Mouse (Mus musculus) midbrain, embryonic 13.5 days (tissue): Measurements from ENCODE around the gene Klhl25. TPM values are rescaled to one million over a fixed set of nuclear protein-coding genes. Genes with fewer than 3 reads are reported as not detected.
"Not testable (repeated sequence)": the region's sequence is repeated elsewhere in the genome, so short reads cannot be mapped to it uniquely, and the experiment has no call there.

Source experiments
- ATAC-seq: fragments of 200-750 bp; cut with Nextera tagmentation; 2 replicates; pipeline ENCODE4 v1.8.0; 2017; ENCODE audit warnings: mild to moderate bottlenecking, moderate TSS enrichment, moderate library complexity
- H3K27ac ChIP-seq: fragments of 300-500 bp; sonication (generic); 2 replicates; pipeline ENCODE4 v1.5.1; 2015; ENCODE audit warnings: inconsistent platforms, mild to moderate bottlenecking, moderate library complexity
- H3K27me3 ChIP-seq: fragments of 300-500 bp; sonication (generic); 2 replicates; pipeline ENCODE4 v1.6.1; 2015; ENCODE audit warnings: mild to moderate bottlenecking, inconsistent platforms
- H3K36me3 ChIP-seq: fragments of 300-500 bp; sonication (generic); 2 replicates; pipeline ENCODE4 v1.6.1; 2015; ENCODE audit warnings: mild to moderate bottlenecking, inconsistent platforms
- H3K4me1 ChIP-seq: fragments of 300-500 bp; sonication (generic); replicated peaks from 2 replicates; pipeline ENCODE4 v1.6.1; 2015; ENCODE audit warnings: inconsistent platforms
- H3K4me2 ChIP-seq: fragments of 300-500 bp; sonication (generic); replicated peaks from 2 replicates; pipeline ENCODE4 v1.6.1; 2015; ENCODE audit warnings: moderate library complexity, mild to moderate bottlenecking, inconsistent platforms
- H3K4me3 ChIP-seq: fragments of 300-500 bp; sonication (generic); replicated peaks from 2 replicates; pipeline ENCODE4 v1.5.1; 2015; ENCODE audit warnings: mild to moderate bottlenecking, inconsistent platforms
- H3K9ac ChIP-seq: fragments of 300-500 bp; sonication (generic); replicated peaks from 2 replicates; pipeline ENCODE4 v1.6.1; 2015; ENCODE audit warnings: mild to moderate bottlenecking, inconsistent platforms
- H3K9me3 ChIP-seq: fragments of 300-500 bp; sonication (generic); 2 replicates; pipeline ENCODE4 v1.6.1; 2016; ENCODE audit warnings: mild to moderate bottlenecking, inconsistent platforms
- WGBS: fragments of 180-500 bp; shearing (Covaris S2); methylation state at CpG from one replicate; pipeline ENCODE4 v1.1.7; 2015; 5-methylcytosine and 5-hydroxymethylcytosine counted together
- polyA plus RNA-seq: library from polyadenylated mRNA; unstranded; fragments of >200 nt; fragmentation: Nextera tagmentation; extraction: Ambion mirVana; gene quantifications from 2 replicates; pipeline ENCODE4 v1.2.1, GENCODE M21; 2015

Klhl25 gene
- polyA plus RNA-seq, 1 experiment from 2014 or later = 25.8 TPM

DNA sequence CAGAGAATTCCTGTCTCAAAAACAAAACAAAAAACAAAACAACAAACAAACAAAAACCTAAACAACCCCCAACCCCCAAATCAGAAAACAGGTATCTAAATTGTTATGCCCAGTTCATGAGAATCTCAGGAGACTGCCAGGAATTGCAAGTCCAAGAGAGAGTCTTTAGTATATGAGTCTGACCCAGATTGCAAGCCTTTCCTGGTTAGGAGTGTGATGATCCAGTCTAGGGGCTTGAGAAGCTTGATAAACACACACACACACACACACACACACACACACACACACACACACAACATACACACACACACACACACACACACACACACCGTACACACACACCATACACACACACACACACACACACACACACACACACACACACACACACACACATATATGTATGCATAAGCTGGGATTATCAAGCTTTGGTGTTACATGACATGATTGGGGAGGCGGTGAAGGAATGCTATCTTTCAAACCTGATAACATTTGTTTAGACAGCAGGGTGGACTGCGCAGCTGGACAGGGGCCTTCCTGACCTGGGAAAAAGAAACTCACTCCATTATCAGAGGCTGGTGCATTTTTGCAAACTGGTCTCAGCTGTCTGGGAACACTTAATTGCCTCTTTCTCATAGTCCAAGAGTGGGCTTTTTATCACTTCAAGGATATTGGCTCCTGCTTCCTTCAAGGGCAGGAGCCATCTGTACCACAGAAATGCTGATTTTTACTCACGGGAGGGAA lies 21.6 kb upstream of the Klhl25 start:
- H3K9me3 ChIP-seq = no peaks in the 10 kb centered on the region
- no peak overlapping the region for H3K4me2 ChIP-seq
- H3K27ac ChIP-seq = no peak overlapping the region
- no peak for ATAC-seq
- WGBS = 73% methylated on average over 3 of the region's 4 CpGs
- no peaks in the 10 kb centered on the region for H3K36me3 ChIP-seq
- no peaks in the 10 kb centered on the region for H3K27me3 ChIP-seq
- H3K9ac ChIP-seq = no peak overlapping the region
- H3K4me3 ChIP-seq = no peak overlapping the region
- no peaks in the 10 kb centered on the region for H3K4me1 ChIP-seq

DNA sequence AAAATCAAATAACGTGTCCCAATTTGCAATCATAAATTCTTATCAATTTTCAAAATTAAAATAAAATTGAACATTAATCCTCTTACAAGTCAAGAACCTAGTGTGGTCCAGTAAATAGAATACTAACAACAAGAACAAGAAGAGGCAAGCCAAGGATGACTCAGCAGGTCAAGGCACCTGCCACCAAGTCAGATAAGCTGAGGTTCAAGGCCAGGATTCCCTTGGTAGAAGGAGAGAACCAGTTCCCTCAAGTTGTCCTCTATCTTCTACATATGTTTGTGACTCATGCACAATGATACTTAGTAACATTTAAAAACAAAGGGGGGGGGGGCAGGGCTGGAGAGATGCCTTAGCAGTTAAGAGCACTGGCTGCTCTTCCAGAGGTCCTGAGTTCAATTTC lies 20.8 kb upstream of the Klhl25 start:
- Histone ChIP-seq H3K36me3 (no peaks in the 10 kb centered on the region), H3K9me3 (no peaks in the 10 kb centered on the region), H3K27me3 (no peaks in the 10 kb centered on the region), H3K9ac (no peak overlapping the region), H3K4me2 (no peak overlapping the region), H3K27ac (no peak overlapping the region), H3K4me3 (no peak overlapping the region), H3K4me1 (no peaks in the 10 kb centered on the region)
- WGBS = 100% methylated on average over 1 of the region's 1 CpGs
- ATAC-seq = 0 out of 2 replicates have a peak, but pooled peaks have one; percentile 20

DNA sequence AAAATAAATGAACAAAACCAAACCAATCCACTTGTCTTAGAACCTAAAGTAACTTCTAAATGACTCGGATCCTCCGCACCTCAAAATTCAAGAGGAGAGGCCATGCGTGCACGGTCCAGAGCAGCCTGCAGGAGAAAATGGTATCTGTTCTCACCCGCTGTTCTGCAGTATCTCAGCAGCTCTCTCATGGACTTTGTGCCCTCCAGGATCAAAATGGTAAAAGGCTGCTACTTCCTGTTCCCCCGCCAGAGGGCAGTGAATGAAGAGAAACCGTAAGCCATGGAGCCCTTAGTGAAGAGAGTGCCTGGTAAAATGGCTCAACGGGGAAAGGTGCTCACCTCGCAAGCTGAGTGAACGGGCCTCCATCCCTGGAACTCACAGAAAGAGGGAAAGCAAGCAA lies 20.3 kb upstream of the Klhl25 start:
- no peaks in the 10 kb centered on the region for H3K27me3 ChIP-seq
- no peak overlapping the region for H3K4me2 ChIP-seq
- no peak overlapping the region for H3K4me3 ChIP-seq
- no peak overlapping the region for H3K27ac ChIP-seq
- WGBS = 31% methylated on average over 10 of the region's 10 CpGs
- peak; percentile 84 for ATAC-seq
- no peaks in the 10 kb centered on the region for H3K36me3 ChIP-seq
- no peak overlapping the region for H3K9ac ChIP-seq
- no peaks in the 10 kb centered on the region for H3K9me3 ChIP-seq
- no peaks in the 10 kb centered on the region for H3K4me1 ChIP-seq

DNA sequence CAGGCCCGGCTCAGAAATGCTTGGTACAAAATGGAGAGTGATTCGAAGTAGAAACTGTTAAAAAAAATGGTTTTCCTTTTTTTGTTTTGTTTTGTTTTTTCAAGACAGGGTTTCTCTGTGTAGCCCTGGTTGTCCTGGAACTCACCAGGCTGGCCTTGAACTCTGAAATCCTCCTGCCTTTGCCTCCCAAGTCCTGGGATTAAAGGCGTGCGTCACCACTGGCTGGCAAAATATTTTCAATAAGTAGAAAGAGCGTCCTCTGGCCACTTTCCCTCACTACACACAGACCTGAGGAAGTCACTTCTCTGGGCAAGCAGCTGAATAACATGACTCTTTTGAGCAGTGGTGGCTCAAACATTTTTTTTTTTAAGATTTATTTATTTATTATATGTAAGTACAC lies 19.6 kb upstream of the Klhl25 start:
- no peaks in the 10 kb centered on the region for H3K4me1 ChIP-seq
- no peak for ATAC-seq
- WGBS = 91% methylated on average over 5 of the region's 5 CpGs
- no peak overlapping the region for H3K4me2 ChIP-seq
- no peak overlapping the region for H3K27ac ChIP-seq
- no peaks in the 10 kb centered on the region for H3K27me3 ChIP-seq
- no peaks in the 10 kb centered on the region for H3K36me3 ChIP-seq
- H3K9me3 ChIP-seq = no peaks in the 10 kb centered on the region
- no peak overlapping the region for H3K4me3 ChIP-seq
- no peak overlapping the region for H3K9ac ChIP-seq

DNA sequence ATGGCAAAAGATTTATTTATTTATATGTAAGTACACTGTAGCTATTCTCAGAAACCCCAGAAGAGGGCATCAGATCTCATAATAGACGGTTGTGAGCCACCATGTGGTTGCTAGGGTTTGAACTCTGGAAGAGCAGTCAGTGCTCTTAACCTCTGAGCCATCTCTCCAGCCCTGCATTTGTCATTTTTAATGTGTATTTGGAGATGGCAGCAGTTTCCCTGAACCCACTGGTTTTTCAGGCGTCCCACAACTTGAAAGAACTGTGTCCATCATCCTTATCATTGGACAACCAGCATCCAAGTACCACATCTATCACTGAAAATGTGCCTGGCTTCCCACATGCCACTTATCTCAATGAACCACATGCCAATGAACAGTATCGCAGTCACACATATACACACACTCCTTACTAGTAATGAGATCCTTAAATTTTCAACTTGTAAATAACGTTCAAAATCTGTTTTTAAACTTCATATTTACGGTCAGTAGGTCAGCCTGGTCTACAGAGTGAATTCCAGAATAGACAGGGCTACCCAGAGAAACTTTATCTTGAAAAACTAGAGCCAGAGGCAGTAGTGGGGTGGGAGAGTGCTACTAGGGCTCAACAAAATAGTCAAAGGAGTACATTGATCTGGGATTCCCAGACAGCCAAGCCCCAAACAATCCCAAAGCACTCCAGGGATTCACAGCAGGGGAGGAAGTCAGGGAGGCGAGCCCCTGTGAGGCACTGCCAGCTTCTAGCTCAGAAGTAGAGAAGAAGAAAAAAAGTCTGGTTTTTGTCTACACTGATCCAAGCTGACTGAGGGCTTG lies 17.7 kb upstream of the Klhl25 start:
- ATAC-seq = no peak
- Histone ChIP-seq H3K27ac (no peak overlapping the region), H3K36me3 (no peaks in the 10 kb centered on the region), H3K4me3 (no peak overlapping the region), H3K4me2 (no peak overlapping the region), H3K4me1 (no peaks in the 10 kb centered on the region), H3K9ac (no peak overlapping the region), H3K27me3 (no peaks in the 10 kb centered on the region), H3K9me3 (no peaks in the 10 kb centered on the region)
- 70% methylated on average over 6 of the region's 6 CpGs for whole genome bisulfite sequencing

DNA sequence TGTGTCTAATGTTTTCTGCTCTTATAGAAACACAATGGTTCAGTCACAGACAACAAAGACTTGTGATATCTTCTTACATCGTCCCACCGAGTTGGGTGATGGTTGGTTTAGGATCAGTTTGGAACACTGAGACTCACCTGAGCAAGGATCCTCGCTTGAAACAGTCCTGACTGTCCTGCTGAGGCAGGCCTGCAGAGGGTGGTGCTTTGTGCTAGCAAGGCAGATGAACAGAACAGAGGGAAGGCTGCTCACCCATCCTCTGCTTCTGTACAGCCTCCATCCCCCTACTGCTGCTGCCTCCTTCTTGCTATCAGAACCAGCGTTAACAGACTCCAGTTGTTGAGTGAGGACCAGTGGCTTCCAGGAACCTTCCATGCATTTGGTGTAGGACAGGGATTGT lies 14.2 kb upstream of the Klhl25 start:
- not testable (repeated sequence) for ATAC-seq, H3K27ac ChIP-seq

DNA sequence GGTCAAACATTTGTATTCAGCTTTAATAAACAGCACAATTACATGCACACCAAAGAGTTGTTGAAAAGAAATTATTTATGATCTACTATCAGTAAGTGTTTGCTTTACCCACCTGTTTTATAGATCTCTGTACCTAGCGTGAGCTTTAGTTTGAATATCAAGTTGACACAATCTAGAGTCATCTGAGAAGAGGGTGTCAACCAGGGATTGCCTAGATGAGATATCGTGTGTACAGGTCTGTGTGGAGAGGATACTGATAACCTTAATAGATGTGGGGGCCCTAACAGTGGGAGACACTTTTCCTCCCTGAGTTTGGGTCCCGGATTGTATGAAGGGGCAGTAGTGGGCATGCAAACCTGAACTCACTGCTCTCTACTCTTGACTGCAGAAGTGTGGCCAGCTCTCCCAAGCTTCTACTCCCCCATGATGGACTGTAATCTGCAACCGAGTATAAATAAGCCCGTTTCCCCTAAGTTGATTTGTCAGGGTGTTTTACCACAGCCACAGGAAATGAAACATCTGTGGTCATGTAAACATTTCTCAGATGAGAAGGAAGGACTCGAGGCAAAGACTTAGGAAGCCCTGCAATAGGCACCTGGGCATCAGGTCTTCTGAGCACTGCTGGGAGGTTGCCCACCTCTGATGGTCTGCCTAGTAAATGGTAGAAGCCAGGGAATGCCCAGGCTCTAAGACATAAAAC lies 13.0 kb upstream of the Klhl25 start:
- H3K4me3 ChIP-seq, H3K9me3 ChIP-seq, H3K4me1 ChIP-seq, ATAC-seq, H3K4me2 ChIP-seq, H3K36me3 ChIP-seq, H3K9ac ChIP-seq, H3K27me3 ChIP-seq, H3K27ac ChIP-seq: not testable (repeated sequence)
- 93% methylated on average over 3 of the region's 6 CpGs for WGBS

More for the DNA sequence above, 14.2 kb upstream of the Klhl25 start:
- H3K4me2 ChIP-seq, H3K9ac ChIP-seq, H3K4me1 ChIP-seq, H3K9me3 ChIP-seq, H3K4me3 ChIP-seq, H3K36me3 ChIP-seq, H3K27me3 ChIP-seq: not testable (repeated sequence)
- WGBS = 71% methylated on average over 3 of the region's 4 CpGs

DNA sequence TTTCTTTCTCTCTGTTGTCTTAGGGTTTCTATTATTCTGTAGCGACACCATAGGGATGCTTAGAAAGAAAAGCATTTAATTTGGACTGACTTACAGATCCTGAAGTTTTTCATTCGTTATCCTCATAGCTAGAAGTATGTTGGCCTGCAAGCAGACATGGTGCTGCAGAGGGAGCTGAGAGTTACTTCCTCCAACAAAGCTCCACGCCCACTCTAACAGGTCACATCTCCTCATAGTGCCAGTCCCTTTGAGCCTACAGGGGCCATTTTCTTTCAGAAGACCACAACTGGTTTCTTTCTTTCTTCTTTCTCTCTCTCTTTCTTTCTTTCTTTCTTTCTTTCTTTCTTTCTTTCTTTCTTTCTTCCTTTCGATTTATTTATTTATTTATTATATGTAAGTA lies 8.0 kb upstream of the Klhl25 start:
- H3K9me3 ChIP-seq = no peaks in the 10 kb centered on the region
- H3K36me3 ChIP-seq = no peaks in the 10 kb centered on the region
- no peaks in the 10 kb centered on the region for H3K4me1 ChIP-seq
- no peak overlapping the region for H3K4me3 ChIP-seq
- no peaks in the 10 kb centered on the region for H3K27me3 ChIP-seq
- H3K27ac ChIP-seq = no peak overlapping the region
- H3K4me2 ChIP-seq = no peak overlapping the region
- ATAC-seq = no peak
- WGBS = 85% methylated on average over 4 of the region's 4 CpGs
- no peak overlapping the region for H3K9ac ChIP-seq

DNA sequence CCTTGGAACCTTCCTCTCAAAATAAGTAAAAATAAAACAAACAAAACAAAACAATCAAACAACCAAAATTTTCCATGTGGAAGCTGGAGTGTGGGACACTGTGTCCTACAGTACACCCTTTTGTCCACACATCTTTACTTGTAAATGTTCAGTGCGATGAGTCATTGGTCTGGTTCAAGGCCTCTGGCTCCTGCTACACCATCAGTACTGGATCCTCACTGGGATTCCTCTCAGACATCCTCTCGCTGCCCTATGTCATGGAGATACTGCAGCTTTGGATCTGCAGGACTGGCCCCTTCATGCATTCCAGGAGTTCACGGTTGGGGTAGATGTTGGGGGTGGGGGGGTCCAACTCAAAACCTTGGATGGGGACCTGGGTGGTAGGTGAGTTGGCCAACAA lies 5.8 kb upstream of the Klhl25 start:
- Histone ChIP-seq H3K9ac (no peak overlapping the region), H3K27ac (no peak overlapping the region), H3K27me3 (no peaks in the 10 kb centered on the region), H3K36me3 (no peaks in the 10 kb centered on the region), H3K9me3 (no peaks in the 10 kb centered on the region), H3K4me3 (no peak overlapping the region), H3K4me1 (peaks cover under 1% of the 10 kb centered on the region; the same call in 1 of the 2 replicates), H3K4me2 (no peak overlapping the region)
- WGBS = 90% methylated on average over 3 of the region's 3 CpGs
- ATAC-seq = no peak

DNA sequence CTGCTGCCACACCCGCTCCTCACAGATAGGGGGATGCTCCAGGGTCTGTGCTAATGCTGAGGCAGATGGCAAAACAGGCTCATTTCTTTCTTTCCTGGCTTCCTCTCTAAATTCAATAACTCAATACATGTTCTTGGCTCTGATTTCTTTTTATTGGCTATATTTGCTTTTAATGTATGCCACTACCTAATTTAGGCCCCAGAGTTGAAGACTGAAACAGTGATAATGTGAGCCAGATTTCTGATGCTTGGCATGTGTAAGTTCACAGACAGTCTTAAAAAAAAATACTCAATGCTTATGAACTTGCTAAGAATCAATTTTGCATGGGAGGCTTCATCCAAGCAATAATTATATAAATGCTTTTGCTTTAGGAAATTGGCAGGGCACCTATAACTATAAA lies 2.2 kb upstream of the Klhl25 start:
- Histone ChIP-seq H3K9ac (no peak overlapping the region), H3K9me3 (no peaks in the 10 kb centered on the region), H3K27ac (no peak overlapping the region), H3K4me2 (no peak overlapping the region), H3K4me1 (peaks cover 21% of the 10 kb centered on the region), H3K36me3 (no peaks in the 10 kb centered on the region), H3K4me3 (no peak overlapping the region), H3K27me3 (no peaks in the 10 kb centered on the region)
- WGBS = 89% methylated on average over 1 of the region's 1 CpGs
- ATAC-seq = no peak

DNA sequence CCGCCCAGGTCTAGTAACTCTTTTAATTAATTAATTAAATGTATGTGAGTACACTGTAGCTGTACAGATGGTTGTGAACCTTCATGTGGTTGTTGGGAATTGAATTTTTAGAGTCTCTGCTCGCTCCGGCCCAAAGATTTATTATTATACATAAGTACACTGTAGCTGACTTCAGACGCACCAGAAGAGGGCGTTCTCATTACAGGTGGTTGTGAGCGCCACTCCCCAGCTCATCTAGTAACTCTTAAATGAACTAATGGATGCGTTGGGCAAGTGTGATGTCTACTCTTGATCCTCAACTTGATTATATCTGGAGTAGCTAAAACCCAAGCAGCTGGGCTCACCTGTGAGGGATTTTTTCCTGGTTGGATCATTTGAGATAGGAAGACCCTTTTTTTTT lies 1.2 kb upstream of the Klhl25 start:
- 43% methylated on average over 7 of the region's 7 CpGs for WGBS

DNA sequence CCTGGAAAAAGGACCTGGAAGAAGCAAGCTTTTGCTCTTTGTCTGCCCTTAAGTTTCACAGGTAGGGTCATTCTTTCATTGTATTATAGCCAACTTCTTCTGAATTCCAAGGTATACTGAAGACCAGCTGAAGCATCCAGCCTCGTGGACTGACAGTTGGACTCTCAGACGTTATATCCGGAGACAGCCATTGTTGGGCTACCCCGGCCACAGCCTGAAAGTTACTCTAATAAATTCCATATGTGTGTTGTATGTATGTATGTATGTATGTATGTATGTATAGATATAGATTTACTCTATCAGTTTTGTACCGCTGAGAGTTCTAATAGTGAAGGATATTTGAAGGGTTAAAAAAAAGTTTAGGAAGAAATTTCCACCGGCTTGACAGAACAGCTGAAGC lies 621 bp upstream of the Klhl25 start:
- no peak overlapping the region; the same call in 1 of the 2 replicates for H3K9ac ChIP-seq
- peaks cover 36% of the 10 kb centered on the region for H3K4me1 ChIP-seq
- H3K9me3 ChIP-seq = no peaks in the 10 kb centered on the region
- ATAC-seq = no peak
- no peaks in the 10 kb centered on the region for H3K36me3 ChIP-seq
- 0 out of 2 replicates have a peak overlapping the region, but pooled peaks have one; percentile 5 for H3K27ac ChIP-seq
- peak overlapping the region; percentile 73 for H3K4me3 ChIP-seq
- WGBS = 17% methylated on average over 6 of the region's 6 CpGs
- no peaks in the 10 kb centered on the region for H3K27me3 ChIP-seq
- H3K4me2 ChIP-seq = peak overlapping the region; percentile 89

More for the DNA sequence above, 1.2 kb upstream of the Klhl25 start:
- ATAC-seq = no peak
- Histone ChIP-seq H3K4me2 (no peak overlapping the region), H3K9ac (no peak overlapping the region), H3K27ac (no peak overlapping the region), H3K9me3 (no peaks in the 10 kb centered on the region), H3K27me3 (no peaks in the 10 kb centered on the region), H3K4me1 (peaks cover 31% of the 10 kb centered on the region), H3K4me3 (no peak overlapping the region), H3K36me3 (no peaks in the 10 kb centered on the region)
